8 mouse cellular contexts compared by ENCODE assay signal in genomic region chr17:6960349-6960748, GRCm38 (mm10). TPM values are rescaled to one million over a fixed set of nuclear protein-coding genes. Genes with fewer than 3 reads are reported as not detected.
DNase-seq lines count a peak whose midpoint lies in the region; ATAC-seq lines count a peak whose summit lies in the region.
"Not testable (repeated sequence)": the region's sequence is repeated elsewhere in the genome, so short reads cannot be mapped to it uniquely, and the experiment has no call there.

No protein-coding gene starts in this region.

- not testable (repeated sequence) for ATAC-seq in embryonic facial prominence, embryonic 13.5 days (ENCODE audit: insufficient number of reproducible peaks, insufficient read depth, low FRiP score, low TSS enrichment, low read depth); hindbrain, embryonic 13.5 days (ENCODE audit: low FRiP score); kidney, embryonic 16.5 days (ENCODE audit: low FRiP score, low TSS enrichment); liver, embryonic 13.5 days (ENCODE audit: low read depth); midbrain, embryonic 13.5 days; stomach, embryonic 14.5 days (ENCODE audit: insufficient number of reproducible peaks, insufficient read depth, low FRiP score, low read depth)

- H3K4me2 ChIP-seq in embryonic facial prominence, embryonic 13.5 days: peak overlapping the region; percentile 54
- peak overlapping the region; percentile 53 for H3K4me2 ChIP-seq in hindbrain, embryonic 13.5 days
- peak overlapping the region; percentile 45 for H3K4me2 ChIP-seq in kidney, embryonic 16.5 days (replicated peaks; ENCODE audit: low read depth, low read length)
- H3K4me2 ChIP-seq in liver, embryonic 13.5 days: peak overlapping the region; percentile 63
- H3K4me2 ChIP-seq in midbrain, embryonic 13.5 days (replicated peaks): peak overlapping the region; percentile 55
- peak overlapping the region; percentile 35 for H3K4me2 ChIP-seq in stomach, embryonic 14.5 days (replicated peaks; ENCODE audit: low read depth, low read length)

- not testable (repeated sequence) for H3K4me1 ChIP-seq in embryonic facial prominence, embryonic 13.5 days; hindbrain, embryonic 13.5 days (replicated peaks); kidney, embryonic 16.5 days (ENCODE audit: insufficient read depth, low read length); liver, embryonic 13.5 days (replicated peaks); midbrain, embryonic 13.5 days (replicated peaks); stomach, embryonic 14.5 days (ENCODE audit: control insufficient read depth, insufficient read depth, low read length)

- not testable (repeated sequence) for H3K36me3 ChIP-seq in embryonic facial prominence, embryonic 13.5 days; hindbrain, embryonic 13.5 days; kidney, embryonic 16.5 days (ENCODE audit: insufficient read depth, low read length); liver, embryonic 13.5 days; midbrain, embryonic 13.5 days; stomach, embryonic 14.5 days (ENCODE audit: control insufficient read depth, insufficient read depth, low read length)

- not testable (repeated sequence) for H3K27ac ChIP-seq in embryonic facial prominence, embryonic 13.5 days; hindbrain, embryonic 13.5 days; kidney, embryonic 16.5 days (ENCODE audit: low read length); liver, embryonic 13.5 days; midbrain, embryonic 13.5 days; stomach, embryonic 14.5 days (ENCODE audit: low read length)

- H3K9ac ChIP-seq in embryonic facial prominence, embryonic 13.5 days: peak overlapping the region; percentile 71; the same call in 1 of the 2 replicates
- peak overlapping the region; percentile 49 for H3K9ac ChIP-seq in hindbrain, embryonic 13.5 days
- peak overlapping the region; percentile 65; the same call in 1 of the 2 replicates for H3K9ac ChIP-seq in kidney, embryonic 16.5 days (replicated peaks; ENCODE audit: low read length)
- H3K9ac ChIP-seq in liver, embryonic 13.5 days: peak overlapping the region; percentile 79
- 0 out of 2 replicates have a peak overlapping the region, but pooled peaks have one; percentile 67 for H3K9ac ChIP-seq in midbrain, embryonic 13.5 days (replicated peaks)
- not testable (repeated sequence) for H3K9ac ChIP-seq in stomach, embryonic 14.5 days (replicated peaks; ENCODE audit: low read depth, low read length)

- H3K9me3 ChIP-seq in embryonic facial prominence, embryonic 13.5 days; hindbrain, embryonic 13.5 days; kidney, embryonic 16.5 days (ENCODE audit: low read length); liver, embryonic 13.5 days (replicated peaks); midbrain, embryonic 13.5 days; stomach, embryonic 14.5 days (ENCODE audit: control insufficient read depth, low read depth, low read length): not testable (repeated sequence)

- WGBS in embryonic facial prominence, embryonic 13.5 days: under 1% methylated on average over 12 of the region's 12 CpGs
- under 1% methylated on average over 12 of the region's 12 CpGs for WGBS in hindbrain, embryonic 13.5 days
- 0% methylated on average over 11 of the region's 12 CpGs for WGBS in kidney, embryonic 16.5 days
- WGBS in liver, embryonic 13.5 days (ENCODE audit: insufficient replicate concordance): under 1% methylated on average over 12 of the region's 12 CpGs
- under 1% methylated on average over 12 of the region's 12 CpGs for WGBS in midbrain, embryonic 13.5 days
- WGBS in stomach, embryonic 14.5 days: under 1% methylated on average over 12 of the region's 12 CpGs

- H3K27me3 ChIP-seq in embryonic facial prominence, embryonic 13.5 days; hindbrain, embryonic 13.5 days; kidney, embryonic 16.5 days (ENCODE audit: insufficient read depth, low read length); liver, embryonic 13.5 days; midbrain, embryonic 13.5 days; stomach, embryonic 14.5 days (ENCODE audit: control insufficient read depth, insufficient read depth, low read length): not testable (repeated sequence)

- H3K4me3 ChIP-seq in embryonic facial prominence, embryonic 13.5 days: peak overlapping the region; percentile 49
- peak overlapping the region; percentile 51 for H3K4me3 ChIP-seq in hindbrain, embryonic 13.5 days
- peak overlapping the region; percentile 52 for H3K4me3 ChIP-seq in kidney, embryonic 16.5 days (ENCODE audit: low read length)
- H3K4me3 ChIP-seq in liver, embryonic 13.5 days (replicated peaks): peak overlapping the region; percentile 69
- H3K4me3 ChIP-seq in midbrain, embryonic 13.5 days (replicated peaks): peak overlapping the region; percentile 51
- peak overlapping the region; percentile 37 for H3K4me3 ChIP-seq in stomach, embryonic 14.5 days (ENCODE audit: low read depth, low read length)

- DNase-seq in A20 (ENCODE audit: low read depth, low spot score): peak; percentile 29
- peak; percentile 39 for DNase-seq in heart, adult 11 months
- not testable (repeated sequence) for DNase-seq in liver, embryonic 13.5 days

RNA-seq across cellular contexts. Expression of gene Tagap1, which starts 0.6 kb away (rescaled TPM):
- polyA plus RNA-seq in embryonic facial prominence, embryonic 13.5 days (2015; fragmentation: Nextera tagmentation; extraction: Ambion mirVana): 49.7 and 50.8 TPM in 2 replicates
- 49.4 and 51.7 TPM in 2 replicates for polyA plus RNA-seq in hindbrain, embryonic 13.5 days (2015; fragmentation: Nextera tagmentation; extraction: Ambion mirVana)
- 58.2 and 59.7 TPM in 2 replicates for polyA plus RNA-seq in kidney, embryonic 16.5 days (2015; fragmentation: Nextera tagmentation; extraction: Ambion mirVana)
- 13.7 and 15.2 TPM in 2 replicates for polyA plus RNA-seq in liver, embryonic 13.5 days (2015; fragmentation: Nextera tagmentation; extraction: Ambion mirVana)
- 48.6 and 52.2 TPM in 2 replicates for polyA plus RNA-seq in midbrain, embryonic 13.5 days (2015; fragmentation: Nextera tagmentation; extraction: Ambion mirVana)
- 73.7 and 77.0 TPM in 2 replicates for polyA plus RNA-seq in stomach, embryonic 14.5 days (2014; fragmentation: Nextera tagmentation; extraction: Ambion mirVana)

RNA-seq across cellular contexts. Expression of gene Rnaset2b, which starts 10.1 kb away (rescaled TPM):
- polyA plus RNA-seq in embryonic facial prominence, embryonic 13.5 days (2015; fragmentation: Nextera tagmentation; extraction: Ambion mirVana): 179 and 187 TPM in 2 replicates
- polyA plus RNA-seq in hindbrain, embryonic 13.5 days (2015; fragmentation: Nextera tagmentation; extraction: Ambion mirVana): 102 and 116 TPM in 2 replicates
- 319 and 386 TPM in 2 replicates for polyA plus RNA-seq in kidney, embryonic 16.5 days (2015; fragmentation: Nextera tagmentation; extraction: Ambion mirVana)
- 101 and 107 TPM in 2 replicates for polyA plus RNA-seq in liver, embryonic 13.5 days (2015; fragmentation: Nextera tagmentation; extraction: Ambion mirVana)
- 77.9 and 87.0 TPM in 2 replicates for polyA plus RNA-seq in midbrain, embryonic 13.5 days (2015; fragmentation: Nextera tagmentation; extraction: Ambion mirVana)
- polyA plus RNA-seq in stomach, embryonic 14.5 days (2014; fragmentation: Nextera tagmentation; extraction: Ambion mirVana): 229 and 237 TPM in 2 replicates

RNA-seq across cellular contexts. Expression of gene Rsph3b, which starts 11.9 kb away (rescaled TPM):
- polyA plus RNA-seq in embryonic facial prominence, embryonic 13.5 days (2015; fragmentation: Nextera tagmentation; extraction: Ambion mirVana): 35.2 and 42.7 TPM in 2 replicates
- 51.8 and 56.4 TPM in 2 replicates for polyA plus RNA-seq in hindbrain, embryonic 13.5 days (2015; fragmentation: Nextera tagmentation; extraction: Ambion mirVana)
- polyA plus RNA-seq in kidney, embryonic 16.5 days (2015; fragmentation: Nextera tagmentation; extraction: Ambion mirVana): 60.4 and 60.6 TPM in 2 replicates
- 13.7 and 17.2 TPM in 2 replicates for polyA plus RNA-seq in liver, embryonic 13.5 days (2015; fragmentation: Nextera tagmentation; extraction: Ambion mirVana)
- polyA plus RNA-seq in midbrain, embryonic 13.5 days (2015; fragmentation: Nextera tagmentation; extraction: Ambion mirVana): 49.4 and 53.0 TPM in 2 replicates
- 45.4 and 47.4 TPM in 2 replicates for polyA plus RNA-seq in stomach, embryonic 14.5 days (2014; fragmentation: Nextera tagmentation; extraction: Ambion mirVana)

RNA-seq across cellular contexts. Expression of gene Gm49721, which starts 18.4 kb away (rescaled TPM):
- 0.61 TPM in 1 of 2 replicates, not detected in the other for polyA plus RNA-seq in embryonic facial prominence, embryonic 13.5 days (2015; fragmentation: Nextera tagmentation; extraction: Ambion mirVana)
- 0.19 and 0.26 TPM in 2 replicates for polyA plus RNA-seq in hindbrain, embryonic 13.5 days (2015; fragmentation: Nextera tagmentation; extraction: Ambion mirVana)
- 0.33 and 0.75 TPM in 2 replicates for polyA plus RNA-seq in kidney, embryonic 16.5 days (2015; fragmentation: Nextera tagmentation; extraction: Ambion mirVana)
- 0.09 TPM in 1 of 2 replicates, not detected in the other for polyA plus RNA-seq in liver, embryonic 13.5 days (2015; fragmentation: Nextera tagmentation; extraction: Ambion mirVana)
- 0.17 and 0.35 TPM in 2 replicates for polyA plus RNA-seq in midbrain, embryonic 13.5 days (2015; fragmentation: Nextera tagmentation; extraction: Ambion mirVana)
- polyA plus RNA-seq in stomach, embryonic 14.5 days (2014; fragmentation: Nextera tagmentation; extraction: Ambion mirVana): 0.42 and 0.50 TPM in 2 replicates
